Mouse (Mus musculus) heart, adult 8-10 months (tissue): Measurements from ENCODE around the gene Olfr1055. TPM values are rescaled to one million over a fixed set of nuclear protein-coding genes. Genes with fewer than 3 reads are reported as not detected.
"Not testable (repeated sequence)": the region's sequence is repeated elsewhere in the genome, so short reads cannot be mapped to it uniquely, and the experiment has no call there.

Source experiments
- DNase-seq: peaks from one replicate; pipeline ENCODE4 v3.0.0; 2022; ENCODE audit warnings: low spot score
- total RNA-seq, 4 experiments: library from RNA; stranded (reverse); gene quantifications; 2 replicates each; pipeline ENCODE4 v1.2.4; 2022

Olfr1055 gene
- total RNA-seq, result not detected

DNA sequence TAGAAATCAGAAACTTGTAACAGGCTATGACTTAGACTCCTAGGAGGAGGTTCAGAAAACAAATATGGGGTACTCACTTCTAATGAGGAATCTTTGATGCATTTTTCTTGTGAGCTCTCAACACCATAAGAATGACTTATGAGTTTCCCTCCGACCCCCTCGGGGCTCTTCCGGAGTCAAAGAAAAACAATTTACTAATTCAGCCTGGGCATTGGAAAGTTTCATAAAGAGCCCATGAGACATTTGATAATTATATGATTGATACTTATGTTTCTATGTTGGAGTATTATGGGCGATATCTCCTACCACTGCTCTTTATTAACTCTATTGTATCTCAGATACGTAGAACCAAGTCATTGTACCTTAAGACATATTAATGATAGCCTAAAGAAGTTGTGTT is at the start of gene Olfr1055:
TSS of gene Olfr1055 (minus strand) at position 101 of the 400 bp plus-strand sequence.
- no peak for DNase-seq

DNA sequence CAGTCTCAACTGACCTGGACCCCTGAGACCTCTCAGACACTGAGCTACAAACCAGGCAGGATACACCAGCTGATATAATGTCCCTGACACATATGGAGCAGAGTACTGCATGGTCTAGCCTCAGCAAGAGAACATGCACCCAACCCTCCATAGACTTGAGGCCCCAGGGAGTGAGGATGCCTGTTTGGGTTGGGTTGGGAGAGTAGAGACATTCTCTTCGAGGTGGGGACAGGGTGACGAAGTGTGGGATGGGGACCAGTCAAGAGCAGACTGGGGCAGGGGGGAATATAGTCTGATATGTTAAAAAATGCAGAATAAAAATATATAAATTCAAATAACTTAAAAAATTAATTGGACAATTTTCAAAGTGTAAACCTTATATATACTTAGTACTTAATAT is 45.0 kb upstream of the Olfr1055 start:
- no peak for DNase-seq

DNA sequence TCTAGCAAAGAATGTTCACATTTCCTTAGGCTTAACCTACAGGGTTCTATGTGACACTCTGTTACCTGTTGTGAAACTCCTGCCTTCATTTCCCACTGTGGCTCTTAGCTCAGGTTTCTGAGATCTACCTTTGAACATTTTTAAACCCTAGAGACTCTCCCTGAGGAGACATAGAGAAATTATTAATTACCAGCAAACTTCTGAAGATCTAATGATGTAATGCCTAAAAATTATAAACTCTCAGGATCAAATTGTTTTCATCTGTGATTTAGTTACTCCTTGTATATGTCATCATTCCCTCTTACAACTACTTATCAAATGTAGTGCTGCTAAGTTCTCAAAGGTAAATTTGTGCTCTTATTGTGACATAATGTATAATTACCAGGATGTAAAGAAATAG is 38.4 kb upstream of the Olfr1055 start, which contains the start of gene Olfr1058:
TSS of gene Olfr1058 (minus strand) at position 101 of the 400 bp plus-strand sequence.
- not testable (repeated sequence) for DNase-seq

DNA sequence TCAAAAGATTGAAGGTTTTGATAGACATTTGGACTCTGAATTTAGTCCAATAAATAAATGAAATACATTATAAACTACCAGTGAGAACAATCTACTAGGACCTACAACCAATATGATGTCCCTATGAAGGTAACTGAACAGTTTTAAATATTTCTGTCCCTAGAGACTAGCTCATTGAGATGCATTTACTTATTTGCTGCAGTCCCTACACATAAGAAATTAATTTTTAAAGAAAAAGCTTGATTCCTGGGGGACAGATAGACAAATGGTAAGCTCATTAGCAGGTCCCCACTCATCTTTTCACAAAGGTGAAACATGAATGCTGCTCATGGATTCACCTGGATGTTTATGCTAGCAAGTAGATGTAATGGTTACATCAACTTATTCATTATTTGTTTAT is 28.2 kb upstream of the Olfr1055 start, which contains the start of gene Olfr1057:
TSS of gene Olfr1057 (minus strand) at position 101 of the 400 bp plus-strand sequence.
- no peak for DNase-seq

DNA sequence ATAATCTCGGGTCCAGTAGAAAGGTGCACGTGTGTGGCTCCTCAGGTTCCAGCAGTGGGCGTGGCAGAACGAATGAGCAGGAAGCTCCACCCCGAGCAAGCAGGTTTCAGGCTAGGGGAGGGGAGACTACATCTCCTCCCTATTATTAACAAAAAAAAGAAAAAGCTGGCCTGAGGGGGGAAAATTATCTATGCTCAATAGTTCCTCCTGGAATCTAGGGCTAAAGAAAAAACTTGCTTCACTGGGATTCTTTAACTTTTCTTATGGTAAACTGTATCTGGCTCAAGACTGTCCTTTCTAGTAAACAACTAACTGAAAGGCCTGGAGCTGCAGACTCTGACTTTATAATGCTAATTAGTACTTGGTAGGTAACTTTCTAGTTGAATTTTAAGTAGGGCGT is 16.3 kb upstream of the Olfr1055 start:
- DNase-seq, result not testable (repeated sequence)

DNA sequence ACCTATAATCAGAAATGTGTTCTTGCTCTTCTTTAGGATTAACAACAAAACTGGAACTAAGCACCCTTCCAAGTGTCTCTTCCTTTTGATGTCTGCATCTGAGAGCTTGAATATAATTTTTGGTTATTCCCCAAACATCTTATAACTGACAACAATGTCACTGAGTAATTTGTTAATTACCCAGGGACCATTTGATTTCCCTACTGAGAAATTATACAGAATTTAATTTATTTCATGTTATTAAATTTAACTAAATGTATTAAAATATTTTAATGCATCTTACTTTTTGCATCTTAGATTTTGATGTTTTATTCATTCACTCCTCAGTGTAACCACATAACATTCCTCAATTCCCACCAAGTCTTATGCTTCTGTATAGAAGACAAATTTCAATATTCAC is 12.3 kb upstream of the Olfr1055 start, which contains the start of gene Olfr1056:
TSS of gene Olfr1056 (minus strand) at position 101 of the 400 bp plus-strand sequence.
- no peak for DNase-seq

DNA sequence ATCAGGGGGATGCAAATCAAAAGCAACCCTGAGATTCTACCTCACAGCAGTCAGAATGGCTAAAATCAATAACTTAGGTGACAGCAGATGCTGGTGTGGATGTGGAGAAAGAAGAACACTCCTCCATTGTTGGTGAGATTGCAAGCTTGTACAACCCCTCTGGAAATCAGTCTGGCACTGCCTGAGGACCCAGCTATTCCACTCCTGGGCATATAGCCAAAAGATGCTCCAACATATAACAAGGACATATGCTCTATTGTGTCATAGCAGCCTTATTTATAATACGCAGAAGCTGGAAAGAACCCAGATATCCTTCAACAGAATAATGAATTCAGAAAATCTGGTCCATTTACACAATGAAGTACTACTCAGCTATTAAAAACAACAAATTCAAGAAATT is 1.7 kb upstream of the Olfr1055 start:
- not testable (repeated sequence) for DNase-seq

DNA sequence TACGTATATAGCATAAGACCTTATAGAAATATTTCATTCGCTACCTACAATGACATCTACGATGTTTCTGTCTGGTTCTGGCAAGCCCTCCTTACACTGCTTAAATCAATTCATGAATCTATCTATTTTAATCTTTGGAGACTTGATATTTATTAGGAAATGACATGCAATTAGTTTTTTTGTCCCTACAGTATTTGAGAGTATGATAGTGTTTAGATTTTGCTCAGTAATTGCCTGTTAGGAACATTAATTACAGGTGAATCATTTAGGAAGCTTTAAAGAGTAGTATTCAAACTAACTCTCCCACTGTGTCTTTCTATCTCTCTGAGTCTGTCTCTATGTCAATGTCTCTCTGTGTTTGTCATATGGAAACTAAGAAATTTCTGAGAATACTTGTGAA is 14.8 kb downstream of the Olfr1055 start, which contains the start of gene Olfr1054:
TSS of gene Olfr1054 (minus strand) at position 101 of the 400 bp plus-strand sequence.
- no peak for DNase-seq

DNA sequence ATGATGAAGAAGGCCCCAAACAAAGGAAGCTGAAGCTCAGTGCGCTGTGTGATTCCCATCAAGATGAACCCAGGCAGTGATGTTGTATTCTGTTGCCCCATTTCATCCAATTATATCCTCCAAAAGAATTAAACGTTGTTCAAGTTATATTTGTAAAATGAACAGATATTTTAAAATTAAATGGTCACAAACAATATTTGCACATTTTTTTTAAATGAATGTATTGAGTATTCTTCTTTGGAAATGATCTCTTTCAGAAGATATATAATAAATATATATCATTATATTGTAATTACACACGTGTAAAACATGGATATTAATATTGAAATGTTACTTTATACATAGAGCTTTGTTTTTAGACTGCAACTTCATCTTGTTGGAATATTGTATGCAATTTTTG is 34.9 kb downstream of the Olfr1055 start, which contains the start of gene Olfr1053:
TSS of gene Olfr1053 (minus strand) at position 101 of the 400 bp plus-strand sequence.
- no peak for DNase-seq

Other genes starting within 250 kb of the Olfr1055 start
- not detected for gene Olfr1039, start 214.4 kb downstream of the Olfr1055 start, total RNA-seq
- gene Olfr1040, start 203.6 kb downstream of the Olfr1055 start, total RNA-seq, result not detected
- not detected for gene Olfr1042, start 188.4 kb downstream of the Olfr1055 start, total RNA-seq
- not detected for gene Olfr1043, start 182.8 kb downstream of the Olfr1055 start, total RNA-seq
- gene Olfr1044, start 172.5 kb downstream of the Olfr1055 start, total RNA-seq, result not detected
- not detected for gene Olfr52, start 164.6 kb downstream of the Olfr1055 start, total RNA-seq
- gene Olfr1045, start 147.3 kb downstream of the Olfr1055 start, total RNA-seq, result not detected
- not detected for gene Olfr1046, start 131.0 kb downstream of the Olfr1055 start, total RNA-seq
- not detected for gene Olfr1047, start 118.9 kb downstream of the Olfr1055 start, total RNA-seq
- not detected for gene Olfr1048, start 110.0 kb downstream of the Olfr1055 start, total RNA-seq
- gene Olfr1049, start 92.0 kb downstream of the Olfr1055 start, total RNA-seq, result not detected
- gene Olfr1051, start 71.2 kb downstream of the Olfr1055 start, total RNA-seq, result not detected
- gene Olfr1052, start 57.8 kb downstream of the Olfr1055 start, total RNA-seq, result not detected
- gene Olfr1053, start 35.0 kb downstream of the Olfr1055 start, total RNA-seq, result not detected
- gene Olfr1054, start 14.9 kb downstream of the Olfr1055 start, total RNA-seq, result not detected
- gene Olfr1056, start 12.2 kb upstream of the Olfr1055 start, total RNA-seq, result not detected
- not detected for gene Olfr1057, start 28.1 kb upstream of the Olfr1055 start, total RNA-seq
- gene Olfr1058, start 38.3 kb upstream of the Olfr1055 start, total RNA-seq, result not detected
- not detected for gene Olfr1061, start 63.8 kb upstream of the Olfr1055 start, total RNA-seq
- gene Olfr1062, start 76.5 kb upstream of the Olfr1055 start, total RNA-seq, result not detected
- gene Olfr1065, start 100.3 kb upstream of the Olfr1055 start, total RNA-seq, result not detected
- not detected for gene Olfr1066, start 106.0 kb upstream of the Olfr1055 start, total RNA-seq
- gene Olfr228, start 137.1 kb upstream of the Olfr1055 start, total RNA-seq, result not detected
- gene Olfr1076, start 158.2 kb upstream of the Olfr1055 start, total RNA-seq, result not detected
- gene Olfr1079, start 192.2 kb upstream of the Olfr1055 start, total RNA-seq, result not detected
- gene Olfr1080, start 208.0 kb upstream of the Olfr1055 start, total RNA-seq, result not detected
- gene Olfr1082, start 248.7 kb upstream of the Olfr1055 start, total RNA-seq, result not detected